Mouse (Mus musculus): ENCODE measurements around the gene Nxpe5. TPM values are rescaled to one million over a fixed set of nuclear protein-coding genes. Genes with fewer than 3 reads are reported as not detected.

Nxpe5 gene
- polyA plus RNA-seq, 1 experiment from 2014 or later, result not detected

- Histone ChIP-seq H3K4me2 (peak overlapping the region; percentile 83), H3K27me3 (replicated peaks) (no peaks in the 10 kb centered on the region), H3K4me3 (peak overlapping the region; percentile 92), H3K9ac (peak overlapping the region; percentile 97), H3K27ac (replicated peaks) (no peak overlapping the region), H3K9me3 (no peaks in the 10 kb centered on the region), H3K36me3 (peaks cover 50% of the 10 kb centered on the region), H3K4me1 (peaks cover 58% of the 10 kb centered on the region)
- 55% methylated on average over 18 of the region's 18 CpGs for WGBS
- ATAC-seq (ENCODE audit: extremely low read depth, insufficient number of reproducible peaks, low FRiP score, low TSS enrichment), result no peak
Observed at GRCm38 (mm10) chr5:138262582-138263240, 37.0 kb downstream of the Nxpe5 start.

DNA sequence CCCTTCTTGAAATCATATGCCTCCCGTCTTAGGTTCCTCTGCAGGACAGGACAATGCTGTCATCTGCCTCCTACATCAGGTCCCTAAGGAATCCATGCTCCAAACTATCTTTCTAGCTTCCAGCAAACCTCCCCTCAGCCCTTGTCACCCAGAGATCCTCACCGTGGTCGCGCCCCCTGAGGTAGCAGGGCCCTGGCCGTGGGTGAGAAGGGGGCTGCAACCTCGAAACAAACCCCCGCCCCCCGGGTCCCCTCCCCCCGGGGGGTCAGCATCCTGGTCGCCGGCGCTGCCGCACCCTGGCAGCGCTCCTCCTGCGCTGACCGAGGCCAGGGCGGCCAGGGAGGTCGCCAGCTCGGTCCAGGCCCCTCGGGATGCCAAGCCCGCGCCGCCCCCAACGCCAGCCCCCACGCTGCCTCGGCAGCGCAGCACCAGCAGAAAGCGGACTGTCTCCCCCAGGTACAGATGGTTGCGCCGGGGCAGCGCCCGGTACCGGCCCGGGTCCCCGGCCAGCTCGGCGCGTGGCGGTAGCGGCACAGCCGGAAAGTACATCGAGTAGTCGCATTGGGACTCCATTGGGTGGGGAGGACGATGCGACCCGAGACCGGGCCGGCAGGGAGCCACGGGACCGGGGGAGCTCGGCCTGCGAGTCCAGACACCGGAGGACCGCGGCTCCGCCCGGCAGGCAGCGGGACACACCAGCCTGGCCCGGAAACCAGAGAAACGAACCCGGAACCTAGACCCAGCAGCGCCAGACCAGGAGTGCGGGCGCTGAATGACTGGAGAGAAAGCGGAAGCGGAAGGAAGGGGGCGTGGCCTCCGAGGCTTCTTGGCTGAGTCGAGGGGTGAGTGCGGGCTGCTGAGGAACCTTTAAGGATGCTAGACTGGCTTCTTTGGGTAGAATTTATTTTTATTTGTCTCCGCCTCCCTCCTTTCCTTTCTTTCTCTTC lies 37.8 kb downstream of the Nxpe5 start, which contains the start of gene BC037034:
TSS of gene BC037034 (minus strand) at position 774 of the 947 bp plus-strand sequence.
- peak; percentile 73 for ATAC-seq (ENCODE audit: extremely low read depth, insufficient number of reproducible peaks, low FRiP score, low TSS enrichment)
- H3K27me3 ChIP-seq (replicated peaks), result no peaks in the 10 kb centered on the region
- peak within 1 kb of the TSS; percentile 79 for H3K27ac ChIP-seq (replicated peaks)
- peak within 1 kb of the TSS; percentile 83 for H3K4me2 ChIP-seq
- WGBS, result under 1% methylated on average over 69 of the region's 71 CpGs
- peak within 1 kb of the TSS; percentile 97 for H3K9ac ChIP-seq
- peaks cover 53% of the 10 kb centered on the region for H3K4me1 ChIP-seq
- peak within 1 kb of the TSS; percentile 92 for H3K4me3 ChIP-seq
- peaks cover 46% of the 10 kb centered on the region for H3K36me3 ChIP-seq
- no peaks in the 10 kb centered on the region for H3K9me3 ChIP-seq

- peaks cover 40% of the 10 kb centered on the region for H3K36me3 ChIP-seq
- H3K9ac ChIP-seq, result peak overlapping the region; percentile 97
- 0 out of 2 replicates have a peak overlapping the region, but pooled peaks have one; percentile 79 for H3K27ac ChIP-seq (replicated peaks)
- H3K9me3 ChIP-seq, result no peaks in the 10 kb centered on the region
- 10% methylated on average over 6 of the region's 6 CpGs for WGBS
- H3K27me3 ChIP-seq (replicated peaks), result no peaks in the 10 kb centered on the region
- no peak for ATAC-seq (ENCODE audit: extremely low read depth, insufficient number of reproducible peaks, low FRiP score, low TSS enrichment)
- H3K4me2 ChIP-seq, result peak overlapping the region; percentile 83
- H3K4me3 ChIP-seq, result peak overlapping the region; percentile 92
- H3K4me1 ChIP-seq, result peaks cover 46% of the 10 kb centered on the region
Observed at GRCm38 (mm10) chr5:138264207-138264578, 38.5 kb downstream of the Nxpe5 start.

DNA sequence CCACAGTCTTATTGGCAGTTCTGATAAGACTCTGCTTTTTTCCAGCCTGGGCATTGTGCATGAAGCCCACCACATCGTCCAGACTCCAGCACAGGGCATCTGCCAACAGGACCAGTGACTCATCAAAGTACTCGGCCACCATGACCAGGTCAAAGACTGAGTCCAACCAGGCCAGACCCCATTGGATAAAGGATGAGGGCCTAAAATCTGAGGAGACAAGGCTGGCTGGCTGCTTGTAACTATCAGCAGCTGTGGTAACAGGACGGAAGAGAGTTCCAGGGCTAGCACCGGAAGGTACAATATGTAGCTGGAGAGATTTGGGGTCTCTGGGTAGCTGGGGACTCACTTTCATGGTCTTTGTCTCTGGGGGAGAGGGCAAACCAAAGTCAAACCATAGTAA lies 40.0 kb downstream of the Nxpe5 start:
- ATAC-seq (ENCODE audit: extremely low read depth, insufficient number of reproducible peaks, low FRiP score, low TSS enrichment), result no peak
- no peak overlapping the region for H3K9ac ChIP-seq
- H3K9me3 ChIP-seq, result no peaks in the 10 kb centered on the region
- peaks cover 31% of the 10 kb centered on the region for H3K4me1 ChIP-seq
- H3K27ac ChIP-seq (replicated peaks), result no peak overlapping the region
- H3K36me3 ChIP-seq, result peaks cover 25% of the 10 kb centered on the region
- no peak overlapping the region for H3K4me3 ChIP-seq
- no peak overlapping the region for H3K4me2 ChIP-seq
- 83% methylated on average over 4 of the region's 4 CpGs for WGBS
- H3K27me3 ChIP-seq (replicated peaks), result peaks cover 8% of the 10 kb centered on the region

DNA sequence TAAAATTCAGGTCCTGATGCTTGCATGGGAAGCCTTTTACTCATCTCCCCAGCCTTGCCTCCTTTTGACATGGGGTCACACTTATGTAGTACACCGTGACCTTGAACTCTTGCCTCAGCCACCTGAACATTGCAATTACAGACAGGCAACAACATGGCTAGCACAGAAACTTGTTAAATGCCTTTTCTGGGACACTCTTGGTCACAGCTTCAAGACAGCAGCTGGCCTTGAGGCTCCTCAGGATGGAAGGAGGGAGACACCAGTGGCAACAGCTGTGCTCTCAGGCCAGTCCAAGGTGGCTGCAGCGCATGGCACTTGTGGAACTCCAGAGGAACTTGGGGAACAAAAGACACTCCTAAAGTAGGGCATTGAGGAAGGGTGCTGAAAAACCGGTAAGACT lies 41.4 kb downstream of the Nxpe5 start:
- H3K9me3 ChIP-seq, result no peaks in the 10 kb centered on the region
- WGBS, result 86% methylated on average over 3 of the region's 3 CpGs
- no peak overlapping the region for H3K9ac ChIP-seq

GRCm38 (mm10) chr5:138268980-138269379 lies 43.3 kb downstream of the Nxpe5 start:
- no peak overlapping the region for H3K27ac ChIP-seq (replicated peaks)

More for the DNA sequence above, 41.4 kb downstream of the Nxpe5 start:
- Histone ChIP-seq H3K27me3 (replicated peaks) (peaks cover 22% of the 10 kb centered on the region), H3K4me3 (no peak overlapping the region), H3K4me2 (no peak overlapping the region), H3K36me3 (peaks cover 13% of the 10 kb centered on the region), H3K4me1 (peaks cover 25% of the 10 kb centered on the region), H3K27ac (replicated peaks) (no peak overlapping the region)
- ATAC-seq (ENCODE audit: extremely low read depth, insufficient number of reproducible peaks, low FRiP score, low TSS enrichment), result no peak

DNA sequence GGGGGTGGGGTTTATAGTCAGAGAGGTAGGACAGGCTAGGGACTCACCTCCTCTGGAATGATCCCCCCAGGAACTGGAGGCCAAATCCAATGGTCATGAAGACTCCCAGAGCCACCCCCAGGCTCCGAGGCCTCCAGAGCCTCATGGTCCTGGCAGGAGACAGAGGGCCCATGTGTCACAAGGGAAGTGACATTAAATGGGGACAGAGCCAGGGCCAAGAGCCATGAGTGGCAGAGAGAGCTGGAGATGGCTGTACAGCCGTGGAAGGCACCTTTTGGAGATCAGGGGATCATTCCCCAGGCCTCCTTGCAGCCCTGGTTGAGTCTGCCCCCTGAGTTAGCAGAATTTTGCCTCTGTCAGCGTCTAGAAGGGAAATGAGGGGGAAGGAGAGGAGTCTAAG lies 45.5 kb downstream of the Nxpe5 start:
- Histone ChIP-seq H3K4me2 (no peak overlapping the region), H3K27me3 (replicated peaks) (peaks cover 41% of the 10 kb centered on the region), H3K4me3 (no peak overlapping the region), H3K36me3 (peaks cover 10% of the 10 kb centered on the region), H3K9ac (no peak overlapping the region; the same call in 1 of the 2 replicates), H3K27ac (replicated peaks) (no peak overlapping the region), H3K4me1 (peaks cover 23% of the 10 kb centered on the region), H3K9me3 (no peaks in the 10 kb centered on the region)
- 44% methylated on average over 3 of the region's 3 CpGs for WGBS
- no peak for ATAC-seq (ENCODE audit: extremely low read depth, insufficient number of reproducible peaks, low FRiP score, low TSS enrichment)

More at GRCm38 (mm10) chr5:138268980-138269379, 43.3 kb downstream of the Nxpe5 start:
- peaks cover 13% of the 10 kb centered on the region for H3K36me3 ChIP-seq
- H3K27me3 ChIP-seq (replicated peaks), result peaks cover 31% of the 10 kb centered on the region
- no peak overlapping the region for H3K4me2 ChIP-seq
- peaks cover 20% of the 10 kb centered on the region for H3K4me1 ChIP-seq
- 63% methylated on average over 4 of the region's 4 CpGs for WGBS
- no peak for ATAC-seq (ENCODE audit: extremely low read depth, insufficient number of reproducible peaks, low FRiP score, low TSS enrichment)
- H3K9me3 ChIP-seq, result no peaks in the 10 kb centered on the region
- H3K4me3 ChIP-seq, result no peak overlapping the region
- no peak overlapping the region for H3K9ac ChIP-seq

DNA sequence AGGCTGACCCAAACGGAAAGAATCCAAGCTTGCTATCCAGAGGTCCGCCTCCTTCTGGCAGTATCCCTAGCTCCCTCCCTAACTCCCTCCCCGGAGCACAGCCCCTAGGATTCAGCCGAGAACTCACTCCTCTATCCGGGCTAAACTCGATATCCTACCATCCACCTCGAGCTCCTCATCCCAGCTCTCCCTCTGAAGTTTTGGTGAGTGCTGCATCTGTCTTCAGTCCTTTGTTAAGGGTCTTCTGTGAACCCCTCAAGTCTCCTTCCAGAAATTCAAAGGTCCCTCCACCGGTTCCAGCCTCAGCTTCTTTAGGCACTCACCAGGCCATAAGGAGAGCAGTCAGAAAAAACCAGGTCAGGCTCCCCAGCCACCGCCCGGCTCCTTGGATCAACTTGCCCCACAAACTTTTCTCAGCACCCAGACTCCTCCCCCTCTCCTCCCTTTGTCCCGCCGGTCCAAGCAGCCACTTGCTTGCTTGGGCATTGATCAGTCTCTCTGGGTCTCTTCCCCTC lies 46.8 kb downstream of the Nxpe5 start, which contains the start of gene Gal3st4:
TSS of gene Gal3st4 (minus strand) at position 432 of the 515 bp plus-strand sequence.
- peak within 1 kb of the TSS; percentile 31 for H3K4me3 ChIP-seq
- H3K4me1 ChIP-seq, result peaks cover 23% of the 10 kb centered on the region
- peak within 1 kb of the TSS; percentile 67 for H3K9ac ChIP-seq
- peaks cover 7% of the 10 kb centered on the region; the same call in 1 of the 2 replicates for H3K36me3 ChIP-seq
- H3K9me3 ChIP-seq, result no peaks in the 10 kb centered on the region
- peaks cover 45% of the 10 kb centered on the region for H3K27me3 ChIP-seq (replicated peaks)
- H3K4me2 ChIP-seq, result peak within 1 kb of the TSS; percentile 58
- no peak within 1 kb of the TSS for H3K27ac ChIP-seq (replicated peaks)
- no peak for ATAC-seq (ENCODE audit: extremely low read depth, insufficient number of reproducible peaks, low FRiP score, low TSS enrichment)
- WGBS, result 1% methylated on average over 12 of the region's 12 CpGs

DNA sequence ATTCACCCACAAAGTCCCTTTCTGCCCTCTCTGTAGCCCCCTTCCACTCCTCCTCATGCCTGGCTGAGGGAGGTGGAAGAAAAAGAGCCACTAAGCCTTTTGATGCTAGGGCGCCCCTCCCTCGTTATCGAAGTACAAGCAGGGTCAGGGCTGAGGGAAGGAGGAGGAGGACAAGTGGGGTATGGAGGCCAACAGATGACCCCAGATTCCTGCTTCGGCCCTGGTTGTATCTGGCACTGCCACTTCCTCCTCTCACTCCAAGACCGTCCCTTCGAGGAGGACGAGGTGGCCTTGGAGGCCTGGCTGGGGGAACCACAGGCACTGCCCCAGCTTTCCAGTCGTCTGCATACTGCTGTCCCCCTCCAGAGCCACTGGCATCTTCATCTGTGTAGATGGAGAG lies 48.5 kb downstream of the Nxpe5 start:
- peaks cover 45% of the 10 kb centered on the region for H3K27me3 ChIP-seq (replicated peaks)
- H3K4me1 ChIP-seq, result peaks cover 28% of the 10 kb centered on the region
- WGBS, result 65% methylated on average over 8 of the region's 8 CpGs
- ATAC-seq (ENCODE audit: extremely low read depth, insufficient number of reproducible peaks, low FRiP score, low TSS enrichment), result no peak
- no peak overlapping the region for H3K9ac ChIP-seq
- no peak overlapping the region for H3K4me2 ChIP-seq
- H3K27ac ChIP-seq (replicated peaks), result no peak overlapping the region
- H3K9me3 ChIP-seq, result no peaks in the 10 kb centered on the region
- H3K36me3 ChIP-seq, result peaks cover 13% of the 10 kb centered on the region; the same call in 1 of the 2 replicates
- no peak overlapping the region for H3K4me3 ChIP-seq

DNA sequence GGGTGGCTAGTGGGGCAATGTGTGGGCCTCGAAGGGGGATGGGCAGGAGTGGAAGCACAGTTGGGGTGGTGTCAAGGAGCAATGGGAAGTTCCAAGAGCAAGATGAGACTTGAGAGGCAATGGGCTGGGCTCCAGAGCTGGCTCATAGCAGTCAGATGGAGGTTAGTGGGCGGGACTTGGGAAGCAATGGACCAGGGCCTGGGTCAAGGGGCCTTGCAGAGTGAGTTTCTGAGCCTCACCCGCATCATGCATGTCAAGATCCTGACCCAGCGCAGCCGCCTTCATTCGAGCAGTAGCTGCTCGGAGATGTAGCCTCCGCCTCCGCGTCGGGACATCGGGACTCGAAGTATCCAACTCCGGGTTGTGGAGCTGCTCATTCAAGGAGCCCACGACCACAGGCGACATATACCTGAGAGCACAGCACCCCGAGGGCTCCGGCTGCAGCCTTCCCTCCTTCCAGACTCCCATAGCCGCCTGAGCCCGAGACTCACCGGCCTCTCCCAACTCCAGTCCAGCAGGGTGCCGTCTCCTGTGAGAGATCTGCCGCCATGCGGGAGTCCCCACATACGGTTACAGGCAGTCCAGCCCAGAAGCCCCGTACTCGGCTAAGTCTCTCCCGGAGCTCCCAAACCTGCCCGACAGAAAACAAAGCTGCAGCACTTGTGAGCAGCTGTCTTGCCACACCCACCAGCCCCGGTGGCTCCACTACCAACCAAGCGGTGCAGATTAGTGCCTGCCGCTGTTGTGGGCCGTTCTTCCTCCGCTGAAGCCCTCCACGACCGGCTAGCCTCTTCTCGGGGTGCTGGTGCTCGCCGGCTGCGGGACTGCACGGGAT lies 49.7 kb downstream of the Nxpe5 start:
- 32% methylated on average over 41 of the region's 41 CpGs for WGBS
- H3K9me3 ChIP-seq, result peaks cover 2% of the 10 kb centered on the region; the same call in 1 of the 2 replicates
- no peak overlapping the region for H3K27ac ChIP-seq (replicated peaks)
- peaks cover 13% of the 10 kb centered on the region; the same call in 1 of the 2 replicates for H3K36me3 ChIP-seq
- H3K27me3 ChIP-seq (replicated peaks), result peaks cover 40% of the 10 kb centered on the region
- peak overlapping the region; percentile 38 for H3K4me3 ChIP-seq
- H3K4me1 ChIP-seq, result peaks cover 35% of the 10 kb centered on the region
- peak overlapping the region; percentile 63 for H3K4me2 ChIP-seq
- ATAC-seq (ENCODE audit: extremely low read depth, insufficient number of reproducible peaks, low FRiP score, low TSS enrichment), result no peak
- H3K9ac ChIP-seq, result peak overlapping the region; percentile 64

Data from heart, embryonic 13.5 days (tissue).